Mouse (Mus musculus): Measurements from ENCODE around the gene Hecw2. TPM values are rescaled to one million over a fixed set of nuclear protein-coding genes. Genes with fewer than 3 reads are reported as not detected.

The Hecw2 gene
- polyA plus RNA-seq, 1 experiment from 2014 or later, result 4.6 TPM

GRCm38 (mm10) chr1:53775545-53775944, 419.4 kb downstream of the Hecw2 start:
- Histone ChIP-seq H3K4me2 (ENCODE audit: low read length) (no peak overlapping the region), H3K9ac (replicated peaks; ENCODE audit: low read depth, low read length) (no peak overlapping the region), H3K4me3 (replicated peaks; ENCODE audit: low read length) (no peak overlapping the region), H3K4me1 (replicated peaks; ENCODE audit: control insufficient read depth, insufficient read depth, low read length) (no peaks in the 10 kb centered on the region), H3K9me3 (ENCODE audit: control insufficient read depth, low read length) (no peaks in the 10 kb centered on the region), H3K36me3 (ENCODE audit: control insufficient read depth, insufficient read depth) (no peaks in the 10 kb centered on the region), H3K27ac (ENCODE audit: low read length) (no peak overlapping the region), H3K27me3 (replicated peaks; ENCODE audit: control insufficient read depth, insufficient read depth, low read length) (no peaks in the 10 kb centered on the region)
- no peak for ATAC-seq
- 91% methylated on average over 2 of the region's 2 CpGs for WGBS

- Histone ChIP-seq H3K4me2 (ENCODE audit: low read length) (no peak overlapping the region), H3K36me3 (ENCODE audit: control insufficient read depth, insufficient read depth) (no peaks in the 10 kb centered on the region), H3K27ac (ENCODE audit: low read length) (no peak overlapping the region), H3K4me1 (replicated peaks; ENCODE audit: control insufficient read depth, insufficient read depth, low read length) (no peaks in the 10 kb centered on the region), H3K4me3 (replicated peaks; ENCODE audit: low read length) (no peak overlapping the region), H3K27me3 (replicated peaks; ENCODE audit: control insufficient read depth, insufficient read depth, low read length) (no peaks in the 10 kb centered on the region), H3K9me3 (ENCODE audit: control insufficient read depth, low read length) (no peaks in the 10 kb centered on the region), H3K9ac (replicated peaks; ENCODE audit: low read depth, low read length) (no peak overlapping the region)
- no peak for ATAC-seq
- WGBS, result 74% methylated on average over 6 of the region's 6 CpGs
Observed at GRCm38 (mm10) chr1:53775036-53775435, 419.9 kb downstream of the Hecw2 start.

DNA sequence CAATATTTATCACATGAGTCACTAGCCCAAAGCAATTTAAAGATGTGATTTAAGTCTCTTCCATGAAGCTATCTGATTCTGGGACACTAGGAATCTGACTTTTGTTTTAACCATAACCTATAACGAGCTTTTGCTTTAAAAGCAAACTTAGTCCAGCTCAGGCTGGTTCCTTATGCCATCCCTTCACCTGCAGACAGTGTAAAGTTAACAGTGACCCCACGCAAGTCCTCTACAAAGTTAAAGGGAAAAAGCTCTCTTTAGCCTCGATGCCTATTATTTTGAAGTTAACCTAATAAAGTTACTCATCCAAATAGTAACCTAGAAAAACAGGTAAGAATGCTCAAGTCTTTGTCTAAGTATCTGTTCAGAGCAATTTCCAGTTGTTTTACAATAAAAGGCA, 420.4 kb downstream of the Hecw2 start:
- no peak overlapping the region for H3K27ac ChIP-seq (ENCODE audit: low read length)
- no peaks in the 10 kb centered on the region for H3K27me3 ChIP-seq (replicated peaks; ENCODE audit: control insufficient read depth, insufficient read depth, low read length)
- no peak overlapping the region for H3K9ac ChIP-seq (replicated peaks; ENCODE audit: low read depth, low read length)
- H3K9me3 ChIP-seq (ENCODE audit: control insufficient read depth, low read length), result no peaks in the 10 kb centered on the region
- no peaks in the 10 kb centered on the region for H3K36me3 ChIP-seq (ENCODE audit: control insufficient read depth, insufficient read depth)
- H3K4me3 ChIP-seq (replicated peaks; ENCODE audit: low read length), result no peak overlapping the region
- ATAC-seq, result no peak
- no peak overlapping the region for H3K4me2 ChIP-seq (ENCODE audit: low read length)
- WGBS, result 82% methylated on average over 3 of the region's 3 CpGs
- H3K4me1 ChIP-seq (replicated peaks; ENCODE audit: control insufficient read depth, insufficient read depth, low read length), result no peaks in the 10 kb centered on the region

DNA sequence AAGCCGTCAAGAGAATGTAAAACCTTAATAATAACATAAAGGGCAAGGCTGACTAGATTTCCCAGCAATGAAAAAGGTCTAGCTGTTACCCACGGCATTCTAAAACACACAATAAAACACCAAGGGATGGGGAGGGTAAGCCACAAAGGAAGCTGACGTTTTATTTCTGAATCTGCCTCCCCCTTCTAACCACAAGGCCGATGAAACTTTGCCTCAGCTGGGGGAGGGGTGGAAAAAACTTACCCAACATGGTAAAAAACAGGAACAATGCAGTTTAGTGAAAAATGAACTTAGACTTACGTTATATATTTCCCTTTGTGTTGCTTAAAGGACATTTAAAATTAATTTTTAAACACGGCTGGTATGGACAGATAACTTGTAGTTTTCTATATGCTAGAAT, 421.0 kb downstream of the Hecw2 start:
- H3K9me3 ChIP-seq (ENCODE audit: control insufficient read depth, low read length), result no peaks in the 10 kb centered on the region
- no peaks in the 10 kb centered on the region for H3K36me3 ChIP-seq (ENCODE audit: control insufficient read depth, insufficient read depth)
- H3K9ac ChIP-seq (replicated peaks; ENCODE audit: low read depth, low read length), result no peak overlapping the region
- no peaks in the 10 kb centered on the region for H3K4me1 ChIP-seq (replicated peaks; ENCODE audit: control insufficient read depth, insufficient read depth, low read length)
- 46% methylated on average over 6 of the region's 6 CpGs for WGBS
- no peak for ATAC-seq
- no peak overlapping the region for H3K4me2 ChIP-seq (ENCODE audit: low read length)
- H3K27ac ChIP-seq (ENCODE audit: low read length), result no peak overlapping the region
- H3K27me3 ChIP-seq (replicated peaks; ENCODE audit: control insufficient read depth, insufficient read depth, low read length), result no peaks in the 10 kb centered on the region
- no peak overlapping the region for H3K4me3 ChIP-seq (replicated peaks; ENCODE audit: low read length)

DNA sequence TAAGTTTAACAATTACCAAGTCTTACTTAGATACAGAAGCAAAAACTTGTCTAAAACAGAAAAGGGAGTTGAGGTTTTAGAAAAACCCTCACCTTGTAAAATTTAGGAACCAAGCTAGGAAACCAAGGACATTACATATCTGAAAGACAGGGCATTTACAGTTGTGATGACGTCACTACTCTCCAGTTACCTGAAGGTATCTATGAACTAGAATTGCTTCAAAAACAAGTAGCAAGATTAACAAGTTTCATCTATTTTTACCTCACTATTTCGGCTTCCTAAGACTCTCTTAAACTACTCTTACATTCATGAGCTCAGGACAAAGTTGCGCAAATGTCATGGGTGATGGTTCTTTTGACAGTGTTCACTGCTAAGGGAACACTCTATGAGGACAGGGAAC, 422.0 kb downstream of the Hecw2 start:
- Histone ChIP-seq H3K36me3 (ENCODE audit: control insufficient read depth, insufficient read depth) (no peaks in the 10 kb centered on the region), H3K4me2 (ENCODE audit: low read length) (no peak overlapping the region), H3K4me3 (replicated peaks; ENCODE audit: low read length) (no peak overlapping the region), H3K9me3 (ENCODE audit: control insufficient read depth, low read length) (no peaks in the 10 kb centered on the region), H3K27me3 (replicated peaks; ENCODE audit: control insufficient read depth, insufficient read depth, low read length) (no peaks in the 10 kb centered on the region), H3K27ac (ENCODE audit: low read length) (no peak overlapping the region), H3K4me1 (replicated peaks; ENCODE audit: control insufficient read depth, insufficient read depth, low read length) (no peaks in the 10 kb centered on the region), H3K9ac (replicated peaks; ENCODE audit: low read depth, low read length) (no peak overlapping the region)
- no peak for ATAC-seq
- WGBS, result 93% methylated on average over 3 of the region's 3 CpGs

GRCm38 (mm10) chr1:53771476-53771875, 423.5 kb downstream of the Hecw2 start:
- no peaks in the 10 kb centered on the region for H3K36me3 ChIP-seq (ENCODE audit: control insufficient read depth, insufficient read depth)
- no peak overlapping the region for H3K4me2 ChIP-seq (ENCODE audit: low read length)
- no peaks in the 10 kb centered on the region for H3K27me3 ChIP-seq (replicated peaks; ENCODE audit: control insufficient read depth, insufficient read depth, low read length)
- no peak overlapping the region for H3K4me3 ChIP-seq (replicated peaks; ENCODE audit: low read length)
- no peak overlapping the region for H3K27ac ChIP-seq (ENCODE audit: low read length)
- no peak for ATAC-seq
- 89% methylated on average over 6 of the region's 6 CpGs for WGBS
- no peaks in the 10 kb centered on the region for H3K4me1 ChIP-seq (replicated peaks; ENCODE audit: control insufficient read depth, insufficient read depth, low read length)
- H3K9ac ChIP-seq (replicated peaks; ENCODE audit: low read depth, low read length), result no peak overlapping the region
- H3K9me3 ChIP-seq (ENCODE audit: control insufficient read depth, low read length), result no peaks in the 10 kb centered on the region

GRCm38 (mm10) chr1:53766112-53766511, 428.9 kb downstream of the Hecw2 start:
- H3K9me3 ChIP-seq (ENCODE audit: control insufficient read depth, low read length), result no peaks in the 10 kb centered on the region
- 76% methylated on average over 2 of the region's 2 CpGs for WGBS
- H3K4me3 ChIP-seq (replicated peaks; ENCODE audit: low read length), result no peak overlapping the region
- H3K4me1 ChIP-seq (replicated peaks; ENCODE audit: control insufficient read depth, insufficient read depth, low read length), result no peaks in the 10 kb centered on the region
- H3K27me3 ChIP-seq (replicated peaks; ENCODE audit: control insufficient read depth, insufficient read depth, low read length), result no peaks in the 10 kb centered on the region
- H3K9ac ChIP-seq (replicated peaks; ENCODE audit: low read depth, low read length), result no peak overlapping the region
- ATAC-seq, result no peak
- H3K4me2 ChIP-seq (ENCODE audit: low read length), result no peak overlapping the region
- no peak overlapping the region for H3K27ac ChIP-seq (ENCODE audit: low read length)
- H3K36me3 ChIP-seq (ENCODE audit: control insufficient read depth, insufficient read depth), result no peaks in the 10 kb centered on the region

DNA sequence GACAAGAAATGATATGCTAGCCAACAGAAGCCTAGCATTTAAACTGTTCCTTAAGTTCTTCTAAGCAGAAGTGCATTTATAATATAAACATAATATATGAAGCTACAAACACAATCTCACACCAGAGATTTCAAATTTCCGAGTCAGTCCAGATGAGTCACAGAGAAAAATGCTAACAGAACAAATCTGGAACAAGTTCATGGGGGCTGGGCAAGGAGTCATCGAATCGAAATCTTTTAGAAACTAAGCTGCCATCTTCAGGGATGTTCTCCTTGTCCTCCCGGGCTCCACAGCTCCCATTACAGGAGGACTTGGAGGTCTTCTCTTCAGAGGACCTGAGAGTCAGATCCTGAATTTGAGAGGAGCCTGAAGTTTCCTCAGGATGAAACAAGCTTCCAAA, 437.7 kb downstream of the Hecw2 start:
- no peak for ATAC-seq
- WGBS, result 92% methylated on average over 4 of the region's 4 CpGs

More for the DNA sequence above, 437.7 kb downstream of the Hecw2 start:
- H3K9ac ChIP-seq (replicated peaks; ENCODE audit: low read depth, low read length), result no peak overlapping the region
- no peaks in the 10 kb centered on the region for H3K36me3 ChIP-seq (ENCODE audit: control insufficient read depth, insufficient read depth)
- H3K4me2 ChIP-seq (ENCODE audit: low read length), result no peak overlapping the region
- H3K27ac ChIP-seq (ENCODE audit: low read length), result no peak overlapping the region
- no peaks in the 10 kb centered on the region for H3K9me3 ChIP-seq (ENCODE audit: control insufficient read depth, low read length)
- no peaks in the 10 kb centered on the region for H3K4me1 ChIP-seq (replicated peaks; ENCODE audit: control insufficient read depth, insufficient read depth, low read length)
- H3K4me3 ChIP-seq (replicated peaks; ENCODE audit: low read length), result no peak overlapping the region
- no peaks in the 10 kb centered on the region for H3K27me3 ChIP-seq (replicated peaks; ENCODE audit: control insufficient read depth, insufficient read depth, low read length)

Small RNAs within 50 kb of the gene (microRNA-seq; reads per million reads assigned to microRNA genes)
- not detected for gene Mir7681

Other genes with a start within 250 kb of the Hecw2 start
- 0.07 and 0.15 TPM in 2 replicates for gene Ccdc150, start 55.5 kb upstream of the Hecw2 start, polyA plus RNA-seq (2015; fragmentation: Nextera tagmentation; extraction: Ambion mirVana)
- 22.6 and 24.5 TPM in 2 replicates for gene Gtf3c3, start 243.8 kb upstream of the Hecw2 start, polyA plus RNA-seq (2015; fragmentation: Nextera tagmentation; extraction: Ambion mirVana)

All from forebrain, embryonic 16.5 days (tissue).